Mouse (Mus musculus) embryonic stem cell, embryonic (primary cell): ENCODE results near the gene Qrich2.

ENCODE experiments used
- CTCF ChIA-PET, 4 experiments: fragments of 300-600 bp in 2 of 4; fragments of 350-600 bp in 2 of 4; sonication (Branson Sonifier 250); formaldehyde crosslinking; loops; one replicate each; lab custom pipeline; 2022; ENCODE audit warnings: inconsistent platforms in 2 of 4; lab: Charles Lee
- POLR2A ChIA-PET, 4 experiments: fragments of 300-600 bp in 2 of 4; fragments of 350-600 bp in 2 of 4; sonication (Branson Sonifier 250); formaldehyde crosslinking; loops; one replicate each; lab custom pipeline; 2022; ENCODE audit warnings: antibody characterized with exemption in 4 of 4, inconsistent platforms in 1 of 4; lab: Charles Lee

The Qrich2 gene

DNA sequence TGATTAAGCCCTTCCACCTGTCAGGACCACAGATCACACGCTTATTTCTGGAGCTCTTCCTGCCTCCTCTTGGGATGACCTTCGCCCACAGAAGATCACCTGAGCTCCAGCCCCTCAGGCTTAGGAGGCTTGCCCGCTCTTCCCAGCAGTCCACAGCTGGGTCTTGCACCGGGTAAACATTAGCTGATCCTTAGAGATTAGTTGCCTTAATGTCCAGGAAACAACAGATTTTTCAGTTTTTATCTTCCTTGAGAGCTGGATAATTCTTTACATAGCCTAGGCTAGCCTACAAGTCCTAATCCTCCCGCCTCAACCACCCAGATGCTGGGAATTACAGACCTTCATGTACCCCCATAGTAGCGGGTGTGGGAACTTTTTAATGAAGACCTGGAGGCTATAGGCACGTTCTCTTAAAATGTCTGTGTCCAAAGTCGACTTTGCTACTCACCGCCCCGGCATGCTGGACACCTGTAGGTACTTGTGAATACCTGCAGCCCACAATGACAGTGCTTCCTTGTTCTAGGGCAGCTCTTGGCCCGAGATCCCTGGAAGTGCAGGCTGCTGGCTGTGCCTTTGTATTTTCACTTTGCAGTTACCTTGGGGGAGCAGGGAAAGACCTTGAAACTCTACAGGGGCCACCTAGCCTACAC, 34.5 kb downstream of the Qrich2 start:
- POLR2A ChIA-PET: interaction anchor here in 3 of 4 experiments (0.6 to 4.6 kb wide), 29 partner anchors 8 to 740 kb away, joined by 3 to 31 read pairs (median 5); partner anchors contain the start of genes Rnf157 (in 2 of the 3), Exoc7 (in 1 of the 3) and Fbf1 (in 1 of the 3)
- CTCF ChIA-PET: interaction anchor here in 3 of 4 experiments (0.5 to 1.3 kb wide), 9 partner anchors 9 to 568 kb away, joined by 3 to 12 read pairs (median 3); partner anchors contain the start of gene Foxj1 (in 1 of the 3)

DNA sequence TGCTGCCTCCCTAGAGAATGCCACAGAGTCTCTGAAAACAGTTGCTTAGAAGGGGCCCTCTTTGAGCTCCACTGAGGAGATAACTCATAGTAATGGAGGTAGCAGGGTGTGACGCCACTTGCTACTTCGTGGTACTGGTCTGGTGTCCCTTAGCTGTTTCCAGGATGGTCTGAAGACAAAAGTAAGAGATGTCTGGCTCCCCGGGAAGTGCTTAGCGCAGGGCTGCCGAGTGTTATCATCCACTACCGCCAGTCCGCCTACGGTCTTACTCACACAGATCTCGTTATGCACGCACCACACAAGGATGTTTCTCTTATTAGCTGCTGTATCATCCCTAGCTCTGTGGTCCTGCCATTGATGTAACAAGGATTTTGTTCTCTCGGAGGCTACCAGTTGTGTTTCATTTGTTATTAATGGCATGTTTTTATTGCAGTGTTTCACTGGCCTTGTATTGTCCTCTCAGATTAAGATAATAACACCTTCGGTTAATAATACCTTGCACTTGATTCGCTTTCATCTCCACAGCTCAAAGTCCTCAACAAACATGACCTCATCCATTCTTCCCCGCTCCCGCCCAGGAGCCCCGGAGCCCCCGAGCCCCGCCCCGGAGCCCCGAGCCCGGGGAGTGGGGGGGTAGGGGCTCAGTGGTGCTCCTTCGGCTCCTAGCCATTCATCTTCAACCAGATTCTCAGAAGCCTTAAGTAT, 35.2 kb downstream of the Qrich2 start:
- CTCF ChIA-PET: interaction anchor here (0.5 to 1.3 kb wide), 9 partner anchors 8 to 902 kb away, joined by 3 to 12 read pairs (median 3); no protein-coding TSS in a partner anchor
- POLR2A ChIA-PET: interaction anchor here in 3 of 4 experiments (0.6 to 4.6 kb wide), 34 partner anchors 8 to 740 kb away, joined by 3 to 31 read pairs (median 4); partner anchors contain the start of genes Rnf157 (in 2 of the 3), Exoc7 (in 1 of the 3) and Fbf1 (in 1 of the 3)

DNA sequence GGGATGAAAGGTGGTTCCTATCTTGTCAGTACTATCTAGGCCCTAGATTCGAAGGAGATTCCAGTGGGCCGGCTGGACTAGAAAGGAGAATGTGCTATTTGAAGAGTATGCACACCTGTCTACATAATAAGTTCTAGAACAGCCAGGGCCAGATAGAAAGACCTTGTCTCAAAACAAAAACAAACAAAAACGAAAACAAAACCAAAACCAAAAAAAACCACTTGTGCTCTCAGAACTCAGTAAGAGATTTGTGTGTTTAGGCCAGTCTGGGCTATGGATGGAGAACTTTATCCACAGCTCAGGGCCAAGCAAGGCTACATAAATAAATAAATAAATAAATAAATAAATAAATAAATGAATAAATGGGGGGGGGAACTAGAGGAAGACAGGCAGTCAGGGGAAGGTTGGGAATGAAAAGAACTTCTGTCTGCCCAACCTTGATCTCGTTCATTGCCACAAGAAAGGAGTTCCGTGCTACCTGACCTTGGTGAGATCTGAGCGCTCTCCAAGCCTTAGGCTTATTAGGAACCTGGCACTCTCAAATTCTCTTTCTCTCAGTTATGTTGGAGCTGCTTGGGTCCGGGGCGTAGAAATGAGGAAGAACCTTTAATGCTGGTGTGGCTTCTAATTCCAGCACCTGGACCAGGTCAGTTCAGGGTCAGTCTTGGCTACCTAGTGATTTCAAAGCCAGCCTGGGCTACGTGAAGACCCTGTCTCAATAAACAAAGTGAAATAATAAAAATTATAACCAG, 36.0 kb downstream of the Qrich2 start:
- ChIA-PET POLR2A (interaction anchor here in 3 of 4 experiments (0.6 to 4.6 kb wide), 32 partner anchors 9 to 879 kb away, joined by 3 to 31 read pairs (median 3); partner anchors contain the start of genes Exoc7 (in 1 of the 3), Mrpl38 (in 1 of the 3) and Rnf157 (in 1 of the 3)), CTCF (interaction anchor here in 3 of 4 experiments (0.5 to 0.7 kb wide), 4 partner anchors 15 to 927 kb away, joined by 3 to 5 read pairs (median 4); no protein-coding TSS in a partner anchor)

DNA sequence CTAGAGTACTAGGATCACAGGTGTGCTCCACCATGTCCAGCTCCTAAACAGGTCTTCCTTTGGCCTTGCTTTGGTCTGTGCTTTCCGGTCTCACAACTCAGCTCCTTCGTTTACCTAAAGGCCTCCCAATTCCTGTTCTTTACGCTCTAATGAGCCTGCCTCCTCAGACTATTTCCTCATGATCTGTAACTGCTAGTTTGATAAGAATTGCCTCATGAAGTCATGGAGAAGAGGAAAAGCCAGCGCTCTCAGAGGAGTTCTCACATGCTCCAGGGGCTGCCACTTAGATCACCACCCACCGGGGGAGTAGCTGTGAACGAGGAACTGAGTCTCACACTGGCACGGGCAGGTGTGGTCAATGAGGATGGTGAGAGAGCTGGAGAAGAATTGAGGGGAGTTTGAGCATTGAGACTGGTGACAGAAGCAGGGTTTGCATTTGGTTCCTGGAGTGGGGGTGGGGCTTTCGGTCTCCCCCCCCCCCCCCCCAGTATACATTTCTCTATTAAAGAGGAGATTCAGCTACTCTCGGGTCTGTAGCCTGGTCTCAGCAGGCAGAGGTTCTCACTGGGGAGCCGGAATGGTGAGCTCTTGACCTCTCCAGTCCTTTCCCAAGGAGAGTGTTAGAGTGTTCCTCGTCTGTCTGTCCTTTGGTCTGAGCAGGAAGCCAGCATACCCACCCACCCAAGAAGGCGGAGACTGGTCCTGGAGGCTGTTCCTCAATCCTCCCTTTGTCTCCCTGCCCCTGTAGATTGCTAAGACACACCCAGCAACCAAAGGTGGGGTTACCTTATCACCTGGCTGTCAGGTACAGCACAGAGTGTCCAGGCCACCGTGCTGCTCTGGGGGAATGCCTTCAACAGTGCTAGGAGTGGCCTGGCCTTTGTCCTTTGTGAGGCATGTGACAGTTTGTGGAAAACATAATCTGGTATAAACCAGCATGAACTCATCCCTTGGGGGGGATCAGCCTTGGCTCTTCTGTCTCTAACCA, 36.9 kb downstream of the Qrich2 start:
- ChIA-PET CTCF (interaction anchor here in 3 of 4 experiments (0.5 to 1.4 kb wide), 10 partner anchors 16 to 1605 kb away, joined by 3 to 8 read pairs (median 5); partner anchors contain the start of genes Foxj1 (in 1 of the 3) and Mrpl38 (in 1 of the 3)), POLR2A (interaction anchor here in 3 of 4 experiments (0.6 to 5.5 kb wide), 32 partner anchors 7 to 879 kb away, joined by 3 to 44 read pairs (median 4); partner anchors contain the start of genes Mrpl38 (in 1 of the 3) and Rnf157 (in 1 of the 3))

DNA sequence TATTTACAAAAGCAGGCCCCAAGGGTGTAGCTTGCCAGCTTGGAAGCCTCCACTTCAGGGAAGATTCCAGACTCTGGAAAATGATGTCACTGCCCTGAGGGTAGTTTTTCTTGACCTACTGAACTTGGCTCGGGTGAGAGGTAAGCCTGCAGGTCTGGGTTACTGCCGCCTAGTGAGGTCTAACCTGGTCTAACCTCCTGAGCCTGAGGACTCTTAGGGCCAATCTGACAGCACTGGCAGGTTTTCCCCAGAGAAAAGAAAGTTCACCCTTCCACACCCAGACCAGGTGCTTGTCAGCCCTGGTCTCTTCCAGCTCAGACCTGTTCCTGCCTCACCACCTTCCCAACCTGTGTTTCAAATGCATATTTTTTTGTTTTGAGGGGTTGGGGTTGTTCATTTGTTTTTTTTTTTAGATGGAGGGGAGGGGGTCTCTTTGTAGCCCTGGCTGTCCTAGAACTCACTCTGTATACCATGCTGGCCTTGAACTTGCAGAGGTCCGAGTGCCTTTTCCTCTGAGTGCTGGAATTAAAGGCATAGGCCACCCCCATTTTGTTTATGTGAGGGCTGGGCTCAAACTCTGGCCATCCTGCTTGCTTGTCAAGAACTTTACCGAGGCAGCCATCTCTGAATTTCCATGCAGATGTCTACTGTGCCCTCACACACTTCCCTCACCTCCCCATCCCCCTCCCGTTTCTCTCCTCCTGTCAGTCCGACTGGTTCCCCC, 39.0 kb downstream of the Qrich2 start:
- CTCF ChIA-PET: interaction anchor here in 2 of 4 experiments (0.7 to 0.9 kb wide), 2 partner anchors 10 to 14 kb away, joined by 3 read pairs; partner anchors contain the start of gene Rnf157 (in 1 of the 2)
- POLR2A ChIA-PET: interaction anchor here in 3 of 4 experiments (0.5 to 5.5 kb wide), 13 partner anchors 9 to 402 kb away, joined by 3 to 44 read pairs (median 3); partner anchors contain the start of gene Rnf157 (in 1 of the 3)

DNA sequence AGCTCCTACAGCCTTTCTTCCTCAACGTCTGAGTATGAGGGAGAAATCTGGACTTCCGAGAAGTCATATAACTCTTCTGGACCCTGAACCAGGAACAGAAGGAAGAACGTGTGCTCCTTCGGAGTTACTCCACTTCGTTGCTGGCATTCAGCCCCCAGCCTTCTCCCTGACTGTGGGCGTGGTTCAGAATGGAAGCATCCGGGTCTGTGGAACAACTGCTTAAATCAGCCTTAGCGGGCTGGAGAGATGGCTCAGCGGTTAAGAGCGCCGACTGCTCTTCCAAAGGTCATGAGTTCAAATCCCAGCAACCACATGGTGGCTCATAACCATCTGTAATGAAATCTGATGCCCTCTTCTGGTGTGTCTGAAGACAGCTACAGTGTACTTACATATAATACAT, 39.7 kb downstream of the Qrich2 start:
- ChIA-PET POLR2A (interaction anchor here in 3 of 4 experiments (0.5 to 5.5 kb wide), 12 partner anchors 10 to 402 kb away, joined by 3 to 44 read pairs (median 3); partner anchors contain the start of gene Rnf157 (in 1 of the 3)), CTCF (interaction anchor here in 1 of 4 experiments (0.7 to 1.0 kb wide), 2 partner anchors 14 to 19 kb away, joined by 3 read pairs; partner anchors contain the start of gene Rnf157)

DNA sequence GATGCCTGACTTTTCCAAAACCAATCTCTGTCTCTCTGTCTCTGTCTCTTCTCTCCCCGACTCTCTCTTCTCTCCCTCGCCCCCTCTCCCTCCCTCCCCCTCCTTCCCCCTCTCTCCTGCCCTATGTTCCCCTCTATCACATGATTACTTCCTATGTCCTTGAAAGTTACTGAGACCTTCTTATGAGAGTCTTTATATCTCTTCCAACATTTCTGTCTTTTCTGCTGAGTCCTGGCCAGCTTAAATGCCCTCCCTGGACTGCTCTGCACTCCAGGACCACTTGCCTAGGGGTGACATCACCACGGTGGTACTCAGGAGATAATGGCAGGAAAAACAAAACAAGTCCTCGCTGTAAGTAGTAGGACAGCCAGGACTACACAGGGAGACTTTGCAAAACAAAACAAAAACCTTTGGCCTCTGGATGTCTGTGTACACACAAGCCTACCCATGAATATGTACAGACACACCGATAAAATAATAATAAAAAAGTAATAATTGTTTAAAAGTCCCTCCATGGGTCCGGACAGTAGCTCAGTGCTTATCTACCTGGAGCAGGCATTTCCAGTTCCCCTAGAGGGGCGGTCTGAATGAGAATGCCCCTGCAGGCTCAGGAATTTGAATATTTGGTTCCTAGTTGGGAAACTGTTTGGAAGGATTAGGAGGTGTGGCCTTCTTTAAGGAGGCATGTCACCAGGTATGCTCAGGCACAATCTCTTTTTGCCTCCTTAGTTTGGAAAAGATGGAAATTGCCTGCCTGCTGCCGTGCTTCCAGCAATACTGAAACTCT, 41.2 kb downstream of the Qrich2 start:
- CTCF ChIA-PET: interaction anchor here in 2 of 4 experiments (0.6 to 0.9 kb wide), 2 partner anchors 106 to 293 kb away, joined by 3 read pairs; no protein-coding TSS in a partner anchor
- POLR2A ChIA-PET: interaction anchor here in 3 of 4 experiments (0.5 to 5.5 kb wide), 12 partner anchors 9 to 21 kb away, joined by 3 to 44 read pairs (median 4); partner anchors contain the start of genes Rnf157 (in 1 of the 3) and Ubald2 (in 1 of the 3)

DNA sequence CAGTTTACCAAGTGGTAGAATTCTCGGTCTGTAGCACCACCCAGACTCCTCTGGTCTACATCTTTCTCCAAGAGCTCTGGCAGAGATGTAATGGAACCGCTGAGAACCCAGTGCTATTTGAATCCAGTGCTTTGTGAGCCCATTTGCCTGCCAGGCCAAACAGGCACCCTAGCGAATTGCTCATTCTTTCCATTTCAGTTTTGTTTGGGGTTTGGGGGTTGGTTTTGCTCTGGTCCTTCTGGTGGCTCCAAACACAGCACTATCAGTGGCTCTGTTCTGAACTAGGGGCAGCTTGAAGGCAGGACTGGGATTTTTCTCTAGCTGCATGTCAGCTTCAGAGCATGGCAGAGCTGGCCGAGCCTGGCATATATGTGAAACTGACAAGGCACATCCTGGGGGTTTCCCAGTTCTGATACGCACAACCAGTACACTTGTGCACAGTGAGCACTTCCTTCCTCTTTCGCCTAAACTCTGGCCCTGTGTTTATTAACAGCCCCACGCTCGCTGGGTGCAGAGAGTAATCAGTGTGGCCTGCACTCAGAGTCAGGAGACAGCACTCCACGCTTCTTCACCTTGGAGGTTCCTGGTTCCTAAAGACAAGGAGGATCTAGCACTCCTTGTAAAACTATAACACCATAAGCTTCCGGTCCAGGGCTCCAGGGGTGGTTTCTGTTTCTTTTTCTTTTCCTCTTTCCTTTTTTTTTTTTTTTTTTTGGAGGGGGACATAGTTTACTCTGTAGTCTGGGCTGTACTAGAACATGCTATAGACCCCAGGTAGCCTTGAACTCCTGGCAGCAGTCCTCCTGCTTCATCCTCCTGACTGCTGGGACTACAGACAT, 42.0 kb downstream of the Qrich2 start:
- CTCF ChIA-PET: interaction anchor here in 1 of 4 experiments (0.6 kb wide), 1 partner anchor 18 kb away, joined by 3 read pairs; no protein-coding TSS in a partner anchor
- POLR2A ChIA-PET: interaction anchor here (0.5 to 5.5 kb wide), 14 partner anchors 10 to 711 kb away, joined by 3 to 44 read pairs (median 4); partner anchors contain the start of genes Rnf157 (in 1 of the 4) and Ubald2 (in 1 of the 4)

DNA sequence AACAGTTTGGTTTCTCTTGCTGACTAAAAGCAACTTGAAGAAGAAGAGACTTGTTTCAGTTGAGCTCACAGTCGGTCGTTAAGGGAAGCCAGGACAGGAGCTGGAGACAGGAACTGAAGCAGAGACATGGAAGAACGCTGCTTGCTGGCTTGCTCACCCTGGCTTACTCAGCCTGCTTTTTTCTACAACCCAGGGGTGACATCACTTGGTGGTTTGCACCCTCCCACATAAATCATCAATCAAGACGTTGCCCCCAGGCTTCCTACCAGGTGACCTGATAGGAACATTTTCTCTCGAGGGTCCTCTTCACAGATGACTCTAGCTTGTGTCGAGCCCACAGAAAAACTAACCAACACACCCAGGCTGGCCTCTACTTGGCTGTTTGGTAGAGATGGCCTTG, 42.8 kb downstream of the Qrich2 start:
- ChIA-PET CTCF (interaction anchor here in 2 of 4 experiments (0.7 to 1.0 kb wide), 4 partner anchors 8 to 754 kb away, joined by 3 read pairs; partner anchors contain the start of gene Ubald2 (in 1 of the 2)), POLR2A (interaction anchor here (0.6 to 3.5 kb wide), 17 partner anchors 10 to 712 kb away, joined by 3 to 18 read pairs (median 3); partner anchors contain the start of genes Rnf157 (in 2 of the 4) and Ubald2 (in 1 of the 4))

DNA sequence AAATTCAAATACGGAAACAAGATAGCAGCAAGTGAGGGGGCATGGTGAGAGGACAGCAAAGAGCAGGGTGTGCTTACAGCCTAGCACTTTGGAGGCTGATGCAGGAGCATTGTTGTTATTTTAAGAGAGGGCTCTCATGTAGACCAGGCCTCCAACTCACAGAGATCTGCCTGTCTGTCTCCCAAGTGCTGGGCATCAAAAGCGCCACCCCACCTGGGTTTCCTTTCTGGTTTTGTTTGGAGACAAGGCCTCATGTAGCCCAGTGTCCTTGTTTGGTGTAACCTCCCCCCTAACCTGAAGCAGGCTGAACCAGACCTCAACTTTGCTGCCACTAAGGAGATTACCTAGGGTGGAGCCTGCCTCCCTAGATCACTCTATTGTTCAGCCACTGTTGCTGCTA, 43.5 kb downstream of the Qrich2 start:
- ChIA-PET POLR2A (interaction anchor here in 3 of 4 experiments (0.6 to 3.5 kb wide), 13 partner anchors 8 to 181 kb away, joined by 3 to 18 read pairs (median 4); partner anchors contain the start of genes Rnf157 (in 2 of the 3) and Ubald2 (in 1 of the 3)), CTCF (interaction anchor here in 2 of 4 experiments (0.7 to 1.0 kb wide), 4 partner anchors 9 to 755 kb away, joined by 3 read pairs; partner anchors contain the start of gene Ubald2 (in 1 of the 2))

DNA sequence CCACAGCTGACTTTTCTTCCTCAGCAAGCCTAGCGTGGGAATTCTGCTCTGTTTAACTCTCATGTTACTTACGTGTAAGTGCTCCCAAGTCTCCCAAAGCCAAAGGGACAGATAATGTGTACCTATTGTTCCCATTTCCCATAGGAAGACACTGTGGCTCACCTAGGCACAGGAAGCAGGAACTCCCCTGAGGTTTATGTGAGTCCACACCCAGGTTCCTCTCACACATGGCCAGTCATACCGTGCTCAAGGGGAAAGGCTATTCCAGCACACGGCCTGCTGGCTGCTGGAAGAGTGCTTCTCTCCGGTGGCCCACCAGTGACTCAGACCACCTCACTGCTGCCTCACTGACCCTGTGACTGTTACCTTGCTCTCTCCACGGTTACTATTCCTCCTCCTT, 44.9 kb downstream of the Qrich2 start:
- CTCF ChIA-PET: interaction anchor here in 1 of 4 experiments (0.5 kb wide), 1 partner anchor 10 kb away, joined by 3 read pairs; no protein-coding TSS in a partner anchor
- POLR2A ChIA-PET: interaction anchor here in 3 of 4 experiments (0.8 to 3.5 kb wide), 5 partner anchors 9 to 282 kb away, joined by 3 to 10 read pairs (median 4); partner anchors contain the start of gene Mrpl38 (in 1 of the 3)

DNA sequence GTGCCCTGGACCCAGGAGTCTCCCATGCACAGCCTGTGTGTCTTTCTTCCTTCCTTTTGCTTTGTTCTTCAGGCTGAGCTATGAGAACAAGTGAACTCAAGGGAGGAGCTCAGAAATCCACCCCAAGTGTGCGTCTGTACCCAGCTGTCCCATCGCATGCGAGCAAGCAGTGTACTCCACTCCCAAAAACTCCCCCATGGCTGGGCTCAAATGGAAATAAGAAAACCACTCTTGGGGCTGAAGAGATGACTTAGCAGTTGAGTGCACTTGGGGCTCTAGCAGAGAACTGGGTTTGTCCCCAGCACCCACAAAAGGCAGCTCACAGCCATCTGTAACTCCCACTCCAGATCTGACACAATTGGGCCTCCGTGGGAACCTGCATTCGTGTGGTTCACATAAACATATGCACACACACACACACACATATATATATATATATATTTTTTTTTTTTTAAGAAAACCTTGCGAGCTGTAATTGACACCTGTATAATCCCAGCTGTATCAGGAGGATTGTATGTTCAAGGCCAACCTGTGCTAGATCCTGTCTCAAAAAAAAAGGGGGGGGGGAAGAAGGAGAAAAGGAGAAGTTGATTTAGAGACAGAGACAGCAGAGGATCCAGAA, 47.1 kb downstream of the Qrich2 start:
- POLR2A ChIA-PET: interaction anchor here in 3 of 4 experiments (0.6 to 2.3 kb wide), 8 partner anchors 10 to 61 kb away, joined by 3 to 15 read pairs (median 4); no protein-coding TSS in a partner anchor
- CTCF ChIA-PET: interaction anchor here in 3 of 4 experiments (0.5 to 1.3 kb wide), 6 partner anchors 76 to 682 kb away, joined by 3 to 10 read pairs (median 6); partner anchors contain the start of gene Foxj1 (in 1 of the 3)
